Mouse (Mus musculus) layer of hippocampus, postnatal 36 days (tissue): ENCODE measurements around the gene Olfr530. TPM values are rescaled to one million over a fixed set of nuclear protein-coding genes. Genes with fewer than 3 reads are reported as not detected.

ENCODE experiments used
- DNase-seq, 2 experiments: peaks; one replicate each; pipeline ENCODE4 v3.0.0; 2022
- total RNA-seq, 2 experiments: library from RNA; stranded (reverse); gene quantifications; 2 replicates each; pipeline ENCODE4 v1.2.3; 2021

Olfr530 gene
- not detected for total RNA-seq

DNA sequence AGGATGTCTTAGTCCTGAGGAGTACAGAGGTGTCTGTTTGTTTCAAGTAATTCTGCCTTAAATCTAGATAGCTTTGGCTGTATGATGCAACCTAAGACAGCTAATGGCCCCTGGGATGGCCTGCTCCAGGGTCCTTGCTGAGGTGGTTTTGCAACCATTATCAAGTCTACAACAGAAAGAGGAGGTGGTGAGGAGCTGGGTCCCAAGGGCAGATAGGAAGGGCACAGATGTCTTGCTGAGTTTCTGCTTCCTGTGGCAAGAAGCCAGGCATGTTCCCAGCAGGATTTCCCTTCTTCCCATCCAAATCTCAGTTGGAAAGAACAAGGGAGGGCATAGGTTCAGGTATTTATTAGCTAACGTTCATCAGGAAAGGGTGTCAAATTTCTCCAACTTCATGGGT lies at the start of gene Olfr530:
Gene Olfr530 (minus strand): TSS at position 101 of the 400 bp plus-strand sequence.
- DNase-seq: no peak

GRCm38 (mm10) chr7:140421539-140421938 lies 45.4 kb upstream of the Olfr530 start, which contains the start of gene Olfr532:
Gene Olfr532, minus strand, starts transcription at chr7:140421639.
- no peak for DNase-seq

DNA sequence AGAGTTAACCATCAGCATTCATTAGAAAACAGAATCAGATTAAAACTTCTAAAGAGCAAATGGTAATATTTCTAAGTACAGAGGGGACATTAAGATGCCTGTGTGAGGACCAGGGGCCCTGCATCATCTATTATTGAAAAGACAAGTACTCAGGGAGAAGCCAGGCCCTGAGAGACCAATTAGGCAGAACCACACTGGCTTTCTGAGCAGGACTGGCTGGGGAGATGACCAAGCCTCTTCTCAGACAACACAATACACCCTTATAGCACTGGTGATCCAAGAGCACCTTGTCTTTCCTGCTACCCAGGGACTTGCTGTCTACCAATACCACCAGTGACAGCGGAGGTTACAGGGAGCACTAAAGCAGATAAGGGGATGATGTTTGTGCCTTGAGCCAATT lies 26.7 kb upstream of the Olfr530 start, which contains the start of gene Olfr531:
Gene Olfr531 (minus strand): TSS at position 101 of the 400 bp plus-strand sequence.
- no peak for DNase-seq

DNA sequence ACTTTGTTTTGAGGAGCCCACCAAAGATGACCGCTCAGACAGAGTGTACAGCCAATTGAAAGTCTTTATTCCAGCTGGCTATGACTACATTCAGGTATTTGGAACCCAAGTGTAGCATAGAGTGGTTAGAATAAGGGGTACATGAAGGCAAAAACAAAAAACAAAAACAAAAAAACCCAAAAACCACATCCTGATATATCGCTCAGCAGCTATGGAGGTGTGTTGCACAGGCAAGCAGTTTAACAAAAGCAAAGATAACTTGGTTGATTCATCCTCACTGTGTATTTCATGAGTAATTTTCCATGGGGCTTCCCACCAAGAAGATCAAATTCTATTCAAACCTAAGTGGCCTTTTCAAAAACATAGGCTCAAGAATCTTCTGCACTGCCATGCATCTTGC lies 780 bp upstream of the Olfr530 start:
- no peak for DNase-seq

- DNase-seq: no peak
Measured at GRCm38 (mm10) chr7:140374300-140374699, 1.8 kb downstream of the Olfr530 start.

GRCm38 (mm10) chr7:140361571-140361970 lies 14.6 kb downstream of the Olfr530 start, which contains the start of gene Olfr60:
Gene Olfr60, minus strand, starts transcription at chr7:140361671.
- no peak for DNase-seq

GRCm38 (mm10) chr7:140333717-140334116 lies 42.4 kb downstream of the Olfr530 start, which contains the start of gene Olfr527:
Gene Olfr527, plus strand, starts transcription at chr7:140334017.
- no peak for DNase-seq

GRCm38 (mm10) chr7:140329766-140330304 lies 46.3 kb downstream of the Olfr530 start:
- DNase-seq: no peak

Other genes with a start within 250 kb of the Olfr530 start
- gene Mtg1, start 238.8 kb downstream of the Olfr530 start, total RNA-seq: 10 to 100 TPM; 23.0 to 27.3 TPM
- 100 to 1,000 TPM; 165 to 170 TPM for gene Sprn, start 221.5 kb downstream of the Olfr530 start, total RNA-seq
- not detected for gene Olfr522, start 211.6 kb downstream of the Olfr530 start, total RNA-seq
- gene Olfr523, start 203.1 kb downstream of the Olfr530 start, total RNA-seq: under 1 TPM; 0.10 to 0.18 TPM
- not detected for gene Olfr524, start 170.4 kb downstream of the Olfr530 start, total RNA-seq
- gene Cd163l1, start 158.1 kb downstream of the Olfr530 start, total RNA-seq: under 1 TPM; 0.43 to 0.70 TPM
- gene 5830411N06Rik, start 129.0 kb downstream of the Olfr530 start, total RNA-seq: under 1 TPM; 0.17 to 0.18 TPM
- gene Olfr525, start 55.5 kb downstream of the Olfr530 start, total RNA-seq: not detected
- not detected for gene Olfr527, start 42.3 kb downstream of the Olfr530 start, total RNA-seq
- not detected for gene Olfr60, start 14.7 kb downstream of the Olfr530 start, total RNA-seq
- not detected for gene Olfr531, start 26.6 kb upstream of the Olfr530 start, total RNA-seq
- gene Olfr532, start 45.3 kb upstream of the Olfr530 start, total RNA-seq: not detected
- gene Olfr533, start 87.0 kb upstream of the Olfr530 start, total RNA-seq: not detected
- gene Olfr535, start 107.9 kb upstream of the Olfr530 start, total RNA-seq: under 1 TPM; 0.25 to 0.51 TPM
- not detected for gene Olfr536, start 131.1 kb upstream of the Olfr530 start, total RNA-seq
- gene Olfr538, start 191.6 kb upstream of the Olfr530 start, total RNA-seq: not detected
- under 1 TPM; 0.43 to 0.45 TPM for gene Olfr46, start 224.9 kb upstream of the Olfr530 start, total RNA-seq